Mouse (Mus musculus): ENCODE measurements around the gene Mcur1. TPM values are rescaled to one million over a fixed set of nuclear protein-coding genes. Genes with fewer than 3 reads are reported as not detected.
A peak's percentile ranks its signal among the peaks of the same experiment; 100 is the strongest.

Mcur1 gene
- polyA plus RNA-seq, 1 experiment = 13.5 TPM

DNA sequence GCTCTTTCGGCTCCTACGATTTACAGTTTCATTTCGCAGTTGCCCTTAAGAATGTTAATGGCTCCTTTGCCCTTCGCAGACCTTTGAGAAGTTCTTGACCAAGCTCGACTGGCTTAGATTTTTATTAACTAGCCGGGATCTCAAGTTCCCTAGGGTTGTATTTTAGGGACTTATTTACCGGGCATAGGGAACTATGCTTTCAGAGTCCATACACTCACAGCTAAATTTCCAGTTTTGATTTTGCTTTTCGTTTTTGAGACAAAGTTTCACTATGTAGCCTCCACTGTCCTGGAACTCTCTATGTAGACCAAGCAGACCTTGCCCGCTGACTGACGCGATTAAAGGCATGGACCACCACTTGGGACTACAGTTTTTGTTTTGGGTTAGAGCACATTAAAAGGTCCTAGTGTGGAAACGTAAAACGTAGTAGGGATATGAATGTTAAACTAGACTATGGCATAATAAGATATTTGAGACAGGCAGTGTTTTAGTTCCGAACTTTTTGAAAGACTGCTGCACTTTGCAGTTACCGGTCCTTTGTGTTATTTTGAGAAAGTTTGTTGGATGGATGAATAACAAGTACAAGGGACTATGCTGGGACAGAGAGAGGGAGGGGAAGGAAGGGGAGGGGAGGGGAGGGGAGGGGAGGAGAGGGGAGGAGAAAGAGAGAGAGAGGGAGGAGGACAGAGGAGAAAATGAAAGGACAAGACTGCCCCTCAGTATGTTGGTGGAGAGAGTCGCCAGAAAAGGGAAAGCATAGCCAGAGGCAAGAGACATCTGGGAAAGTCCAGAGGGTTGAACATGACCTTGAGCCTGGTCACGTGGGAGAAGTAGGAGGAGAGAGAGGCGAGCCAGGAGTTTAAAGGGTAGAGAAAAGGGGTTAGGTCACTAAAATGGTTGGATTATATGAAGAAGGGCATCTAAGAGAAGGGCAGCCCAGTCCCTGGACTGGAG, 744 bp upstream of the Mcur1 start:
- TF ChIP-seq CTCF (IDR thresholded peaks at IDR 0.05; ENCODE audit: control insufficient read depth, insufficient read depth, low read length) = no peak
- TF ChIP-seq POLR2A (IDR thresholded peaks at IDR 0.05; ENCODE audit: borderline replicate concordance, control insufficient read depth, low read depth, low read length) = no peak
- peak overlapping the region; percentile 98 for H3K4me3 ChIP-seq (replicated peaks; ENCODE audit: control insufficient read depth, low read depth, low read length)
- peak overlapping the region; percentile 99 for H3K27ac ChIP-seq (ENCODE audit: control insufficient read depth, insufficient read depth, low read depth, low read length, poor library complexity)
- H3K4me1 ChIP-seq (ENCODE audit: control insufficient read depth, insufficient read depth, low read length) = no peaks in the 10 kb centered on the region; the same call in 1 of the 2 replicates
- WGBS = under 1% methylated on average over 18 of the region's 18 CpGs

DNA sequence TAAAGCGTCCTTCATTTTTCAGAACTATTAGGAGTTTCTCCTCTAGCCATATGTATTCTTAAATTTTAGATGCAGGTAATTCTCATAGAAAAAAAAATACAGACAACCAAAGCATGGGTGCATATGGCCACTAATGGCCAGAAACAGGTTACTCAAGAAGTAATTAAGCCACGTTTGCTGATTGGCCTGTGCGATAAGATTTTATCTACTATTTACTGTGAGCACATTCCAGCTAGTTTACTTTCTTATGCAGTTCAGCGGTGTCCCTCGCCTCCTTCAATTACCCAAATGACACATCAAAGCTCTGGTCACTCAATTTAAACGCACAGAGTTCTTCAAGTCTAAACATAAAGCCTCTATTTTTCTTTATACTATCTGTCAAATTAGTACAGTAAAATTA, 1.0 kb downstream of the Mcur1 start:
- TF ChIP-seq POLR2A (IDR thresholded peaks at IDR 0.05; ENCODE audit: borderline replicate concordance, control insufficient read depth, low read depth, low read length) (no peak), CTCF (IDR thresholded peaks at IDR 0.05; ENCODE audit: control insufficient read depth, insufficient read depth, low read length) (no peak)
- H3K27ac ChIP-seq (ENCODE audit: control insufficient read depth, insufficient read depth, low read depth, low read length, poor library complexity) = no peak overlapping the region
- 25% methylated on average over 6 of the region's 6 CpGs for WGBS
- H3K4me3 ChIP-seq (replicated peaks; ENCODE audit: control insufficient read depth, low read depth, low read length) = no peak overlapping the region
- H3K4me1 ChIP-seq (ENCODE audit: control insufficient read depth, insufficient read depth, low read length) = peaks cover 5% of the 10 kb centered on the region

DNA sequence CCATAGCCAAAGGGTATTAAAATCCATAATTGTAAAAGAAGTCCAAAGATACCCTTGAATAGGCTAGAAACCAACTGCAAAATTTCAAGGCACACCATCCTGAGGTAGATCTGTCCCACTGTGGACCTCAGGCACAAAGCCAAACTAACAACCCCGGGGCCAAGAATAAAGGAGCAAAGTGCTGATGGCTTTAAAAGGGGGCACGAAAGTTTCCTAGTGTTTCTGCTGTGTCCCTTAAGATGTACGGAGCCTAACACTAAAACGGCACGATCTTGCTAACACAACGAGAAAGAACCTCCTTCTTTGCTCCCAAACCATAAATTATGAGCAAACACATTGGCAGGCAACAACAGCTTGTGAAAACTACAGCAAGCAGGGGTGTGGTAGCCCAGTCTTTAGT, 1.6 kb downstream of the Mcur1 start:
- no peak overlapping the region for H3K4me3 ChIP-seq (replicated peaks; ENCODE audit: control insufficient read depth, low read depth, low read length)
- H3K4me1 ChIP-seq (ENCODE audit: control insufficient read depth, insufficient read depth, low read length) = peaks cover 5% of the 10 kb centered on the region
- no peak for TF ChIP-seq POLR2A (IDR thresholded peaks at IDR 0.05; ENCODE audit: borderline replicate concordance, control insufficient read depth, low read depth, low read length)
- no peak for TF ChIP-seq CTCF (IDR thresholded peaks at IDR 0.05; ENCODE audit: control insufficient read depth, insufficient read depth, low read length)
- 61% methylated on average over 6 of the region's 6 CpGs for WGBS
- no peak overlapping the region for H3K27ac ChIP-seq (ENCODE audit: control insufficient read depth, insufficient read depth, low read depth, low read length, poor library complexity)

DNA sequence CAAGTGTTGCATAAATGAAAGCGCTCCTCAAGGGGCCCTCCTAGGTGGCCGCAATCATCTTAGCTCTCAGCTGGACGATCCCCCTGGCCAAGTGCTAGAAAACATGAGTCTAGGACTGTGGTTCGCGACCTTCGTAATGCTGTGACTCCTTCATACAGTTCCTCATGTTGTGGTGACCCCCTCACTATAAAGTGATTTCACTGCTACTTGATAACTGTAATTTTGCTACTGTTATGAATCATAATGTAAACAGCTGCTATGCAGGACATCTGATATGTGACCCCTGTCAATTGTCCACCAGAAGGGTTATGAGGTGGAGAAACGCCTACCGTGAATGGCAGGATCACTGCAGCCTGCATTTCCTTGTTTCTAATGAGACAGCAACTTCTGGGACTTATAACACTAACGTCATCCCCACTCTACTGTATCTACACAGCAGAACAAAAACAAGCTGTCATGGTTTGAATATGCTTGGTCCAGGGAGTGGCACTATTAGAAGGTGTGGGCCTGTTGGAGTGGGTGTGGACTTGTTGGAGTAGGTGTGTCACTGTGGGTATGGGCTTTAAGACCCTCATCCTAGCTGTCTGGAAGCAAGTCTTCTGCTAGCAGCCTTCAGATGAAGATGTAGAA, 3.0 kb downstream of the Mcur1 start:
- Histone ChIP-seq H3K4me3 (replicated peaks; ENCODE audit: control insufficient read depth, low read depth, low read length) (no peak overlapping the region), H3K4me1 (ENCODE audit: control insufficient read depth, insufficient read depth, low read length) (peaks cover 5% of the 10 kb centered on the region), H3K27ac (ENCODE audit: control insufficient read depth, insufficient read depth, low read depth, low read length, poor library complexity) (no peak overlapping the region)
- TF ChIP-seq POLR2A (IDR thresholded peaks at IDR 0.05; ENCODE audit: borderline replicate concordance, control insufficient read depth, low read depth, low read length) = no peak
- no peak for TF ChIP-seq CTCF (IDR thresholded peaks at IDR 0.05; ENCODE audit: control insufficient read depth, insufficient read depth, low read length)
- WGBS = 77% methylated on average over 9 of the region's 9 CpGs

DNA sequence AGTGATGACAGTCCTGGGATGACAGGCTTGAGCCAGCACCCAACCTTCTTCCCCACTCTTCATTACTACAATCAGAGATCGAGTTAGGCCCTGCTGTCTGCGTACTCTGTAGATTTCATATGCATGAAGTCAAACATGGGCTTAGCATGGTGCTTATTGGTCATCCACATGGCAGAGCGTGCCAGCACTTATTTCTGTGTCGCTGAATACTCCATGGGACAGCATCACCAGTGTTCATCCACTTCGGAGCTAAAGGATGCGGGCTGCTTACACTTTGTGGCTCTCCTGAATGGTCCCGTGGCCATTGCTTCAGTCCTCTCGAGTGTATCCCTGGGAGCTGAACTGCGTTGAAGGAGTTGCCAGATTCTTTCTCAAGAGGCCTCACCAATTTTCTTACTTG, 4.7 kb downstream of the Mcur1 start:
- Histone ChIP-seq H3K4me3 (replicated peaks; ENCODE audit: control insufficient read depth, low read depth, low read length) (no peak overlapping the region), H3K27ac (ENCODE audit: control insufficient read depth, insufficient read depth, low read depth, low read length, poor library complexity) (peak overlapping the region; percentile 3; the same call in 1 of the 2 replicates), H3K4me1 (ENCODE audit: control insufficient read depth, insufficient read depth, low read length) (peaks cover 5% of the 10 kb centered on the region)
- TF ChIP-seq CTCF (IDR thresholded peaks at IDR 0.05; ENCODE audit: control insufficient read depth, insufficient read depth, low read length) = no peak
- TF ChIP-seq POLR2A (IDR thresholded peaks at IDR 0.05; ENCODE audit: borderline replicate concordance, control insufficient read depth, low read depth, low read length) = no peak
- WGBS = 78% methylated on average over 9 of the region's 9 CpGs

DNA sequence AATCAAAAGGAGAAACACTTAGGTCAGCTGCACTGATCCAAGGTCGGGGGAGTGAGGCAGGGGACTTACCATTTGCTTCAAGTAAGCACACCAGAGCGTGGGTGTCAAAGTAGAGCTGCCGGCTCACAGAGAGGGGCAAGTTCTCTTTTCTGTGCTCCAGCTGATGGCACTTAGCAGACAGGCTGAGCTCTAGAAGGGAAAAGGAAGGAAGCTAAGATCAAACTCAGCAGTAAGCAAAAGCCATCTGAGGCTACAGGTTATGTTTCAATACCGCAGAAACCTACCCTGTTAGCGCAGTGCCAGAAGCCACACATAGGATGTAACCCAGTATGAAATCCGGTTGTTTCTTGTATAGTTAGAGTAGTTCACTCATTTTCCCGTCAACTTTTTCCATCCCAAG, 5.2 kb downstream of the Mcur1 start:
- H3K27ac ChIP-seq (ENCODE audit: control insufficient read depth, insufficient read depth, low read depth, low read length, poor library complexity) = peak overlapping the region; percentile 59
- H3K4me1 ChIP-seq (ENCODE audit: control insufficient read depth, insufficient read depth, low read length) = peaks cover 8% of the 10 kb centered on the region
- no peak for TF ChIP-seq CTCF (IDR thresholded peaks at IDR 0.05; ENCODE audit: control insufficient read depth, insufficient read depth, low read length)
- H3K4me3 ChIP-seq (replicated peaks; ENCODE audit: control insufficient read depth, low read depth, low read length) = no peak overlapping the region
- 12% methylated on average over 7 of the region's 7 CpGs for WGBS

DNA sequence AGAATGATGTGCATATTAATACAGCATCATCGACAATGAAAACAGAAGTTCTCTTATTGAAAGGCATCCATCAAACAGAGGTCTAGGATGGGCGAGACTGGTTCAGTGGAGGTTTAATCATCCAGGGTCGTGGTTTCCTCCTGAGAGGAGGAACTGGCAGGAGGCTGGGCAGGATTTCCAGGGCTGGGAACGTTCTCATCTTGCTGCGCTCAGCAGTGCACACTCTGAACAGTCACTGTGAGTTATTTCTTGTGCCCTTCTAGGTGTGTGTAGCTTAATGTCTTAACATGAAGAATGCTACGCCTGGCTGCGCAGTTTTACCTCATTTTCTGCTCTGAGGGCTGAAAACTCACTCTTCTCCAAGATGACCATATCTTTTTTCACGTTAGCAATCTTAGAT, 9.3 kb downstream of the Mcur1 start:
- no peak for TF ChIP-seq POLR2A (IDR thresholded peaks at IDR 0.05; ENCODE audit: borderline replicate concordance, control insufficient read depth, low read depth, low read length)
- no peak for TF ChIP-seq CTCF (IDR thresholded peaks at IDR 0.05; ENCODE audit: control insufficient read depth, insufficient read depth, low read length)
- Histone ChIP-seq H3K4me3 (replicated peaks; ENCODE audit: control insufficient read depth, low read depth, low read length) (no peak overlapping the region), H3K4me1 (ENCODE audit: control insufficient read depth, insufficient read depth, low read length) (peaks cover 9% of the 10 kb centered on the region), H3K27ac (ENCODE audit: control insufficient read depth, insufficient read depth, low read depth, low read length, poor library complexity) (no peak overlapping the region)
- WGBS = 73% methylated on average over 8 of the region's 8 CpGs

DNA sequence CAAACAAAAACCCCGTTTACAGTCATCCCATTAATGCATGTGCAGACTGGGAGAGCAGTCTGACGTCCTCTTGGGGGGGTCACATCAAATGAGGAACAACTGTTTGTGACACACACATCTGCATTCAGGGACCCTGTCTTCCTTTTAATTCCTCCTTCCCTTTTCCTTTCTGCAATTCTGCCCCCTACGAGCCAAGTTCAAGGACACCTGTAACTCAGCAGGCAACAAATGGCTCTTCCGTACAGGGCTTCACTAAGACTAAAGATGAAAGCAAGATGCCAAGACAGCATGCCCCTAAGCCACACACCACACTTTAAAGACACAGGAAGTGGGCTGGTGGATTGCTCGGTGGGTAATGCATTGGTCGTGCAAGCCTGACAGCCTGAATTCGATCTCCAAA, 10.1 kb downstream of the Mcur1 start:
- Histone ChIP-seq H3K4me1 (ENCODE audit: control insufficient read depth, insufficient read depth, low read length) (peaks cover 5% of the 10 kb centered on the region), H3K4me3 (replicated peaks; ENCODE audit: control insufficient read depth, low read depth, low read length) (no peak overlapping the region), H3K27ac (ENCODE audit: control insufficient read depth, insufficient read depth, low read depth, low read length, poor library complexity) (no peak overlapping the region)
- 17% methylated on average over 7 of the region's 7 CpGs for WGBS
- TF ChIP-seq POLR2A (IDR thresholded peaks at IDR 0.05; ENCODE audit: borderline replicate concordance, control insufficient read depth, low read depth, low read length) = no peak
- no peak for TF ChIP-seq CTCF (IDR thresholded peaks at IDR 0.05; ENCODE audit: control insufficient read depth, insufficient read depth, low read length)

Measured in bone marrow, adult 2 months (tissue).